Mouse (Mus musculus) liver, adult 2 months (tissue): ENCODE data around the gene Clta. TPM values are rescaled to one million over a fixed set of nuclear protein-coding genes. Genes with fewer than 3 reads are reported as not detected.

Experiments used
- DNase-seq: peaks from one replicate; pipeline ENCODE4 v3.0.0-alpha.2; 2011; ENCODE audit warnings: low read depth, low spot score; ENCODE audit errors: extremely low read depth
- H3K27ac ChIP-seq: fragments of 200-500 bp; replicated peaks from 2 replicates; pipeline ENCODE4 v1.5.1; 2012; ENCODE audit warnings: low read depth, mild to moderate bottlenecking, control low read depth, inconsistent platforms, low read length; ENCODE audit not compliant: insufficient read depth
- H3K27me3 ChIP-seq: fragments of 200-500 bp; 2 replicates; pipeline ENCODE4 v1.6.1; 2012; ENCODE audit warnings: mild to moderate bottlenecking, moderate library complexity, low read length, inconsistent platforms; ENCODE audit not compliant: control insufficient read depth, insufficient read depth
- H3K36me3 ChIP-seq: fragments of 200-500 bp; 2 replicates; pipeline ENCODE4 v1.6.1; 2012; ENCODE audit warnings: low read length, inconsistent platforms; ENCODE audit not compliant: control insufficient read depth, insufficient read depth
- H3K4me1 ChIP-seq: fragments of 200-500 bp; 2 replicates; pipeline ENCODE4 v1.6.1; 2011; ENCODE audit warnings: low read length; ENCODE audit not compliant: control insufficient read depth, insufficient read depth
- H3K4me3 ChIP-seq: fragments of 200-500 bp; 2 replicates; pipeline ENCODE4 v1.5.1; 2011; ENCODE audit warnings: low read depth, mild to moderate bottlenecking, control low read depth, low read length, moderate library complexity; ENCODE audit not compliant: insufficient read depth
- H3K79me2 ChIP-seq: fragments of 200-500 bp; 2 replicates; pipeline ENCODE4 v1.6.1; 2012; ENCODE audit warnings: inconsistent platforms, mild to moderate bottlenecking, low read length, moderate library complexity; ENCODE audit not compliant: control insufficient read depth, insufficient read depth
- H3K9ac ChIP-seq: fragments of 200-500 bp; 2 replicates; pipeline ENCODE4 v1.6.1; 2012; ENCODE audit warnings: low read depth, mild to moderate bottlenecking, control low read depth, inconsistent platforms, low read length
- CTCF ChIP-seq: fragments of 200-500 bp; IDR thresholded peaks from 2 replicates; pipeline ENCODE4 v1.5.1; 2011; ENCODE audit warnings: low read depth, low read length, control low read depth
- POLR2A ChIP-seq: fragments of 200-500 bp; IDR thresholded peaks from 2 replicates; pipeline ENCODE4 v1.6.1; 2011; ENCODE audit warnings: low read length, control low read depth; ENCODE audit not compliant: insufficient read depth; ENCODE audit errors: extremely low read depth
- WGBS: fragments of 180-500 bp; shearing (Covaris S2); methylation state at CpG from one replicate; pipeline ENCODE4 v1.1.7; 2018; 5-methylcytosine and 5-hydroxymethylcytosine counted together
- polyA plus RNA-seq: library from polyadenylated mRNA; depleted of rRNA; stranded (reverse); fragments of >200 nt; gene quantifications from 2 replicates; pipeline ENCODE4 v1.2.3, GENCODE M21; 2012
- total RNA-seq: library from RNA; depleted of rRNA; stranded (reverse); fragments of >200 nt; gene quantifications from 2 replicates; pipeline ENCODE4 v1.2.3, GENCODE M21; 2014

The Clta gene
- total and polyA plus RNA-seq, 2 experiments: 116 to 191 TPM

DNA sequence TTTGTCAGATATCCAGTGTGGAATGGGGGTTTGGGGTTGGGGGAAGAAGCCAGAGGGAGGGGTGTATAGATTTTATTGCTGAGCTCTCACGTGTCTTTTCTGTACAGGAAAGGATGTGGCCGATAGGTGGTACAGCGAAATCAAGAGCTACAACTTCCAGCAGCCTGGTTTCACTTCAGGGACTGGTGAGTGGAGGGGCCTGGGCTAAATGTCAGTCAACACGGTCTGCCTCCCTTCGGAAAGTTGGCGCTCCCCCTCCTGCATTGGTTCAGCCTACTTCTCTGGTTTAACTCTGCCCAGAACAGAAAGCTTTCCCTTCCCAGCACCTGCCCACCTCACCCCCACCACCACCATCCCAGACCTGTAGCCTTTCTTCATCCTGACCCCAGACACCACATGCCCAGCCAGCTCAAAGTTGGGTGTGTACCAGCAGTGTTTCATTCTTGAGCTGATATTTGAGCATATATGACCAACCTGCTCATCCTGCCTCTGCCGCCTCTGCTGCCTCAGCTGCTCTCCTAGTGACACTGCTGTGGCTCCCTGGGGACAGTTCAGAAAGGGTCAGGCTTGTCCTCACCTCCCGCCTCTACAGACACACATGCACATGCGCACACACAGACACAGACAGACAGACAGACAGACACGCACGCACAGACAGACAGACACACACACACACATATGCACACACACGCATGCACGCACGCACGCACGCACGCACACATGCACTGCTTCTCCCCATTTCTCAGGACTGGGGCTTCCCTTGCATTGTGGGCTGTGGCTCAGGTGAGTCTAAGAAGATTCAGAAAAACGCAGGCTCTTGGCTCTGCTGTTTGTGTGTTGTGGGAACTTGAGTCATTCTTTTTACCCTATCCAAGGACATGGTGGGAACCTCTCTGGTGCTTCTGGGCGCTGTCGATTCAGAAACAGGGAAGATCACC, 33.6 kb upstream of the Clta start:
- no peaks in the 10 kb centered on the region for H3K79me2 ChIP-seq
- H3K4me3 ChIP-seq: no peak overlapping the region
- H3K27ac ChIP-seq: no peak overlapping the region
- DNase-seq: no peak
- peaks cover 4% of the 10 kb centered on the region for H3K4me1 ChIP-seq
- TF ChIP-seq CTCF: no peak
- no peak for TF ChIP-seq POLR2A
- H3K36me3 ChIP-seq: no peaks in the 10 kb centered on the region
- 94% methylated on average over 20 of the region's 20 CpGs for WGBS
- H3K27me3 ChIP-seq: no peaks in the 10 kb centered on the region
- no peak overlapping the region for H3K9ac ChIP-seq

DNA sequence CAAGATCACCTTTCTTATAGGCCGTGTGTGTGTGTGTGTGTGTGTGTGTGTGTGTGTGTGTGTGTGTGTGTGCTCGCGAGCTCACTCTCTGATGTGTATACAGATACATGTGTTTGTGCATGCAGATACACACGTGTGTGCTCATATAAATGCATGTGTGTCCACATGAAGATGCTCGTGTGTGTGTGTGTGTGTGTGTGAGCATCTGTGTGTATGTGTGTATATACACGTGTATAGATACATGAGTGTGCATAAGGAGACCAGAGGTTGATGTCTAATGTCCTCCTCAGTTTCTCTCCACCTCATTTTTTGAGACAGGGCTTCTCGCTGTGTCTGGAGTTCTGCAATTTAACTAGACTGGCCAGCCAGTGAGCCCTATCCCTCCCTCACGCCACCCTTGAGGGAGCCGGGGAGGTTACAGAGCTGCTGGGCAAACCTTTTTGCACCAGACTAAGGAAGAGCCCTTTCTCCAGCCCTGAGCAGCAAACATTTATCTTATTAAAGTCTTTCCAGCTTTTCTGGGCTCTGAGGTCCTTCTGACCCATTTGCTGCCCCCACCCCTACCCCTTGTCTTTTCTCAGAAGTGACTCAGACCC, 32.6 kb upstream of the Clta start:
- no peaks in the 10 kb centered on the region for H3K36me3 ChIP-seq
- H3K27ac ChIP-seq: no peak overlapping the region; the same call in 1 of the 2 replicates
- H3K4me3 ChIP-seq: no peak overlapping the region
- H3K4me1 ChIP-seq: peaks cover 4% of the 10 kb centered on the region
- H3K9ac ChIP-seq: no peak overlapping the region
- no peaks in the 10 kb centered on the region for H3K79me2 ChIP-seq
- no peak for DNase-seq
- H3K27me3 ChIP-seq: no peaks in the 10 kb centered on the region
- WGBS: 82% methylated on average over 9 of the region's 9 CpGs
- no peak for TF ChIP-seq POLR2A
- TF ChIP-seq CTCF: no peak

DNA sequence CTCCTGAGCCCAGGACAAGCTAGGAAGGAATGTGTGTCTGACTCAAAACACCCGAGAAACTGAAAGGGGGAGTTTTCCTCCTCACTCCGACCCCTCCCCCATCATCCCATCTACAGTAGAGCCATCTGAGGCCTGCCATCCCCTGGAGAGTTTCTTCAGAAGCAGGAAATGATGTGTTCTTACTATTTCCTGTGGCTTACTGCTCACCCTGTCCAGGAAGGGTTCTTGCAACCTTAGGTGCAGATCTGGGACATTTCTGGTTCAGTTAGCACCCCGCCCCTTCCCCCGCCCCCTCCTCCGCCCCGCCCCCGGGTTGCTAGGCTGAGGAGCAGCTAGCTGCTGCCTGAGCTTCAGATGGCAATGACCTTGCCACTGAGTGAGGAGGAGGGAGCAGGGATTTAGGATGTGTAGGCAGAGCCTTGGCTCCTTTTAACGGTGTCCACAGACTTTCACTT, 32.1 kb upstream of the Clta start:
- Histone ChIP-seq H3K36me3 (no peaks in the 10 kb centered on the region), H3K9ac (no peak overlapping the region), H3K79me2 (no peaks in the 10 kb centered on the region), H3K4me1 (peaks cover 4% of the 10 kb centered on the region), H3K27ac (no peak overlapping the region; the same call in 1 of the 2 replicates), H3K4me3 (no peak overlapping the region), H3K27me3 (no peaks in the 10 kb centered on the region)
- TF ChIP-seq CTCF (no peak), POLR2A (no peak)
- peak; percentile 22 for DNase-seq
- WGBS: 17% methylated on average over 8 of the region's 8 CpGs

DNA sequence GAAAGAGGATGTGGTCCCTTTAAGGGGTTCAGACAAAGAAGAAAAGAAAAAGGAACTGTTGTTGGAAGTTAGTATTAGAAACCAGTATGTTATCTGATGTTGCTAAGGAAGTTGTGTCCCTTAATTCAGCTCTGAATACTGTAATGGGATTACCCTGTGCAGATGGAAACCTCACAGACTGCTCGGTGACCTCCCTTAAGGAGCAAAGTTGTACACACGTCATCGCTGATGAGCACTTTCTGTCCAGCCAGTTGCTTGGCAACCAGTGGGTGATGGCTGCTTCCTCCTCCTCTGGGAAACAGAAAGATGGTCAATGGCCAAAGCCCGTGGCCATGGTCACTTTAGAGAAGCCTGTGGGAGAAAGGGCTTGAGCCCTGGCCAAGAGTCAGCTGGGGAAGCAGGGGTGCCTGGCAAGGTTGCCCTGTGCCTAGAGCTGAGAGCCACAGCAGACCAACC, 30.7 kb upstream of the Clta start:
- Histone ChIP-seq H3K36me3 (no peaks in the 10 kb centered on the region), H3K27me3 (no peaks in the 10 kb centered on the region), H3K79me2 (no peaks in the 10 kb centered on the region), H3K4me3 (no peak overlapping the region), H3K9ac (no peak overlapping the region), H3K27ac (no peak overlapping the region), H3K4me1 (peaks cover 4% of the 10 kb centered on the region)
- peak; percentile 55 for DNase-seq
- no peak for TF ChIP-seq CTCF
- TF ChIP-seq POLR2A: no peak
- 46% methylated on average over 4 of the region's 4 CpGs for WGBS

DNA sequence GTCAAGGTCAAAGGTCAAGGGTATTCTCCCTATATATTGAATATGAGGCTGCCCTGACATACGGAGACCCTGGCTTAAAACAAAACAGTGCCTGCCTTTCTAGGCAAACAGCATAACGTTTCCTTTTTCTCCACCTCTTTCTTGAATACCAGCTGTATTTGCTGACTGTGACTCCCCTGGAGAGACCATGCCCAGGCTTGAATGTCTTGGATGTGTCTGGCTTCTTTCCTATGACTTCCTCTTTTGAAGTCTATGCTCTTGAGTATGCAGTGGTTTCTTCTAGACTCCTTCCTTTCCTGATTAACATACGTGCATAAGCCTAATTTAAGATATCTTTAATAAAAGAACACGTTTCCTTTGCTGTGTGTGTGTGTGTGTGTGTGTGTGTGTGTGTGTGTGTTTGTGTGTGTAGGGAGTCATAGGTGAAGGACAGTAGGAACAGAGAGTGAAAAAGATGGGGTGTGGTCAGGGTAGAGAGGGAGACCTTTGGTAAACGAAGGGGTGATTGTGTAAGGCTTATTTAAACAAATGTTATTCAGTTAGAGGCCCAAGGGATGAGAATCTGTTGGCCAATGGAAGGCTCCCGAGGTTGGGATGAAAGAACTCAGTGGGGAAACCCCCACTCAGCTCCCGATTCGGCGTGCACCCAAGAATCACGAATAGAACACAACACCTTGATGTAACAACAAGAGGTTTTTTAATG, 29.2 kb upstream of the Clta start:
- peaks cover 4% of the 10 kb centered on the region for H3K4me1 ChIP-seq
- H3K27me3 ChIP-seq: no peaks in the 10 kb centered on the region
- WGBS: 35% methylated on average over 10 of the region's 10 CpGs
- no peak overlapping the region for H3K27ac ChIP-seq
- no peaks in the 10 kb centered on the region for H3K79me2 ChIP-seq
- H3K36me3 ChIP-seq: no peaks in the 10 kb centered on the region
- H3K9ac ChIP-seq: no peak overlapping the region
- H3K4me3 ChIP-seq: no peak overlapping the region
- no peak for TF ChIP-seq POLR2A
- no peak for TF ChIP-seq CTCF
- DNase-seq: peak; percentile 86
